Mouse (Mus musculus) kidney, adult 8-10 months (tissue): ENCODE results near the gene Tert.
A peak's percentile ranks its signal among the peaks of the same experiment; 100 is the strongest.

ENCODE experiments used
- DNase-seq, 2 experiments: peaks; one replicate each; pipeline ENCODE4 v3.0.0; 2022

The Tert gene

DNA sequence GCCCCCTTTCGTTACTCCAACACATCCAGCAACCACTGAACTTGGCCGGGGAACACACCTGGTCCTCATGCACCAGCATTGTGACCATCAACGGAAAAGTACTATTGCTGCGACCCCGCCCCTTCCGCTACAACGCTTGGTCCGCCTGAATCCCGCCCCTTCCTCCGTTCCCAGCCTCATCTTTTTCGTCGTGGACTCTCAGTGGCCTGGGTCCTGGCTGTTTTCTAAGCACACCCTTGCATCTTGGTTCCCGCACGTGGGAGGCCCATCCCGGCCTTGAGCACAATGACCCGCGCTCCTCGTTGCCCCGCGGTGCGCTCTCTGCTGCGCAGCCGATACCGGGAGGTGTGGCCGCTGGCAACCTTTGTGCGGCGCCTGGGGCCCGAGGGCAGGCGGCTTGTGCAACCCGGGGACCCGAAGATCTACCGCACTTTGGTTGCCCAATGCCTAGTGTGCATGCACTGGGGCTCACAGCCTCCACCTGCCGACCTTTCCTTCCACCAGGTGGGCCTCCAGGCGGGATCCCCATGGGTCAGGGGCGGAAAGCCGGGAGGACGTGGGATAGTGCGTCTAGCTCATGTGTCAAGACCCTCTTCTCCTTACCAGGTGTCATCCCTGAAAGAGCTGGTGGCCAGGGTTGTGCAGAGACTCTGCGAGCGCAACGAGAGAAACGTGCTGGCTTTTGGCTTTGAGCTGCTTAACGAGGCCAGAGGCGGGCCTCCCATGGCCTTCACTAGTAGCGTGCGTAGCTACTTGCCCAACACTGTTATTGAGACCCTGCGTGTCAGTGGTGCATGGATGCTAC, at the start of gene Tert:
Gene Tert (plus strand): TSS at position 167 of the 805 bp plus-strand sequence.
- DNase-seq = peak; percentile 43 to 44

DNA sequence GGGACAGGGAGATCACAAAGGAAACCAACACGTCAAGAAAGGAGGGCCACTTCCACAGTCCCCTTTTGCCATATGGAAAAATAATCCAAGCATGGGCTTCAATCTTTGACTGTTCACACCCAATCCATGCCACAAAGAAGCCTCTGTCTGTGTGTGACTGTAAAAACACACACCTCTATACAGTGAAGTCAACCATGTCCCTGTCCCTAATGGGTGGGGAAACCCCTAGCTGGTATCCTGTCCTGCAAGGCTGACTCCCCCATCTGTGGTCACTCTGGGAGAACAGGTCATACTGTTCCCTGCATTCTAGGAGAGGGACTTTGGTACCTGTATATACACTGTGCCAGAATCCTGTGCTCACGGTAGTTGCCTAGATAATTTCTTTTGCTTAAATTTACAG, 49.4 kb upstream of the Tert start:
- no peak for DNase-seq

DNA sequence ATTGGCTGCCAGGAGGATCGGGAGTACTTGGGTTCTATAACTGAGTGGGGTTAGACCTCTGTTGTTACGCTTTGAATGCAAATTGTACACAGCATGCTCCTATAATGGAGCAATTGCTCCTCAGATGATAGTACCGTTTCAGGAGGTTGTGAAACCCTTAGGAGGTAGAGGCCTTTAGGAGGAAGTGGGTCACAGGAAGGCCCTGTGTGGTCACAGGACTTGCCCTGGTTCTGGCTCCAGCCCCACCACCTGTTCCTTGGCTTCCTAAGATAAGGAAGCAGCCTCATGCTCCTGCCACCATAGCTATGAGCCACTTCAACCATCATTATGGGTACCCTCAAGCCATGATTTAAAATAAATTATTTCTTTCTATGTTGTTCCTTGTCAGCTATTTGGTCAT, 35.2 kb upstream of the Tert start:
- DNase-seq = no peak

DNA sequence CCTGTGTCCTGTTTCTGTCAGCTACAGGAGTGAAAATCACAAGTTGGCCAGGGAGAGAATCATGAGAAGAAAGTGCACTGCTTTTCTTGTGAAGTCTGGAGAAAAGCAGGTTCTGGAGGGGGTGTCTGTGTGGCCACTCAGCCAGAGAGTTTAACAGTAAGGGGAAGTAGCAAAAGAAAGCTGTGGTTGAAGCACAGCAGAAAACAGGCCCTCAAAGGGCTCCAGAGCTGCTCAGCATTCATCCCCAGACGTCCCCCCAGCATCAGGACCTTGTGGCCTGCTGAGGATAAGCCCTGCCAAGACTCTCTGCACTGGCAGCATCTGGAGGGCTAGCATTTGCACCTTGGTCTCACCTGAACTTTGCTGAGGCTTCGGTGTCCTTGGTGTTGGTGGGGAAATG, 34.2 kb upstream of the Tert start:
- no peak for DNase-seq

DNA sequence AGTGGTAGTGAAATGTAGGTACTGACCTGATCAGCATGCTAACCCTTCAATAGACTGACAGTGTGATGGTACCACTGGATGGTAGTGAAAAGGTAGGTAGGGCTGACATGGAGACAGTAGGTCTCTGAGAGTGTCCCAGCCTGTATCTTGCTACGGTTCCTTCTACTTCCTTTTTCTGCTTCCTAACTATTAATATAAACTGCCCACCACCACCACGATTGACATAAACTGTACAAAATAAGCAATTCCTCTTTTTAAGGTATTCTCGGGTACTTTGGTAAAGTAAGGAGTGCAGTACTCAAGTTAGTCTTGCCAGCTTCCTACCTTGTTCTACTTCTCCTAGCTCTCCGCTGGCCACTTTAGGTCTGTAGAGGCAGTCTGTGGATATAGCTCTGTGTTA, 30.4 kb upstream of the Tert start:
- DNase-seq = no peak

DNA sequence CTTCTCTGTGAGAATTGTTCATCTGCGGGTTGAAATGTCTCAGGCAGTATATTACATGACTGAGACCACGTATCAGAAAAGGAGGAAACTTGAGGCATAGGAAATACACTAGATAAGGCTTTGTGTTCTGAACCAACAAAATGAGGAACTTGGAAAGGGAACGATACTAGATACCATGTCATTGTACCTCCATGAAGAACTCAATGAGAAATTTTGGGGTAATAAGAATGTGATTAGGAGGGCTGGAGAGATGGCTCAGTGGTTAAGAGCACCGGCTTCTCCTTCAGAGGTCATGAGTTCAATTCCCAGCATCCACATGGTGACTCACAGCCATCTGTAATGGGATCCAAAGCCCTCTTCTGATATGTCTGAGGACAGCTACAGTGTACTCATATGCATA, 26.5 kb upstream of the Tert start:
- DNase-seq = no peak

DNA sequence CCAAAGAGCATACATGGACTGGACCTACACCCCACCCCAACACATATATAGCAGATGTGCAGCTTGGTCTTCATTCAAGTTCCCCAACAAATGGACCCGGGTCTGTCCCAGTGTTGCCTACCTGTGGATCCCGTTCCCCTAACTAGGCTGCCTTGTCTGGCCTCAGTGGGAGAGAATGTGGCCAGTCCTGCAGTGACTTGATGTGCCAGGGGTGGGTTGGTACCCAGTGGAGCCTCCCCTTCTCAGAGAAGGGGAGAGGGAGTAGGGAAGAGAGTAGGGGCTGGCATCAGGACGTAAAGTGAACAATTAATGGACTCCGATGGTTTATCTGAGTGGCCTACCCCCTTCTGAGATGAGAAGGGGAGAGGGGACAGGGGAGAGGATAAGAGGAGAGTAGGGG, 23.7 kb upstream of the Tert start:
- DNase-seq = no peak

DNA sequence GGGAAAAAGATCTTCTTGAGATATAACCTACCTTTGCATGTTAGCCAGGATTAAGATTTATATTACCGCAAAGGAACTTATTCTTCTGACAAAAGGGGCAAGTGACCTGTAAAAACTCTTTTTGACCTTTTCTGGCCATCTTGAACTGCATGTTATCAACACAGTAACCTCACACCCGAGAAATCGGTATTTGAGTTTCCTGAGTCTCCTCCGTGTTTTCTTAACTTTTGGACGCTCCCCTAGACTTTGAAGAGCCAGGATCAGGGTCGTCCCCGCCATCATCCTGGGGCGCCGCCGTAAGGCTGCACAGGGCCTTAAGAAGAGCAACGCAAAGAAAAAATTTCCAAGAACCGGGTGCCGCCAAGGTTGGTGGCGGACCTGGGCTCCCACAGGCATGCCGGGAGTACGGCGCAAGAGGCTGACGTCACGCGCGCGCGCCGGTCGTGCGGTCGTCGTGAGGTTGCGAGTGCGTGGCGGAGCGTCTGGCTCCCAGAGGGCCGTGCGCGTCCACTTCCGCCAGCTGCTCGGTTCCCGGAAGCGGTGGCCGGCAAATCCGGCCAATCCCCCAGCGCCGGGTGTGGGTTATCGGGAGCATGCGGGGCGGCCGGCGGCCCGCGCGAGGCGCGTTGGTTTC, 23.1 kb upstream of the Tert start, which contains the start of gene Clptm1l:
Gene Clptm1l (plus strand): TSS at position 485 of the 634 bp plus-strand sequence.
- DNase-seq = peak; percentile 96 to 98

DNA sequence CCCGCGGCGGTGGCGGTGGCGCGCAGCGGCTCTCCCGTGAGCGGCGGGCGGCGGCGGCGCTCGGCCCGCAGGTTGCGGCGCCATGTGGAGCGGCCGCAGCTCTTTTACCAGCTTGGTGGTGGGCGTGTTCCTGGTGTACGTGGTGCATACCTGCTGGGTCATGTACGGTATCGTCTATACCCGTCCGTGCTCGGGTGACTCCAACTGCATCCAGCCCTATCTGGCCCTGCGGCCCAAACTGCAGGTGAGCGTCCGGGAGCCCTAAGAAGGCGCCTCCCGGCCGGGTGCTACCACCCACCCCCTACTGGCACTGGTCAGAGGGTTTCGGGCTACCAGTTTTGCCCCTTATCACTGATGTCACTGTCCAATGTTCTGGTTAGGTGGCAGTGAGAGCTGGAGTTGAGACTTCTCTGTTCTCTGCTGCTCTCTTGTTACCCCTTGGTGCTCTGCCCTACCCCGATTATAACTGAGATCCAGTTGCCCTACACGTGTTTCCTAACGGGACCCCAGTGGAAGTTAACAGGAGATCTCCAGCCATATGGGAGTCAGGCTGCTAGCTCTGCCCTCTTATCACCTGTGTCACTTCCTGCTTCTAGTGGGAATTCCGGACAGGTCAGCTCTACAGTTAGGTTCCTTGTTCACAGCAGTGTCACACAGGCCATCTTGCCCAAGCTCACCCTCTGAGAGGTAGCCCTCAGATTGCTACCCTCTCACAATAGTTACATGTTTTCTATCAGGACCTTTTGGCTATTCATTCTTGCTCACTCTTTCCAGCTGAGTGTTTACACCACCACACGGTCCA, 22.4 kb upstream of the Tert start:
- no peak for DNase-seq

DNA sequence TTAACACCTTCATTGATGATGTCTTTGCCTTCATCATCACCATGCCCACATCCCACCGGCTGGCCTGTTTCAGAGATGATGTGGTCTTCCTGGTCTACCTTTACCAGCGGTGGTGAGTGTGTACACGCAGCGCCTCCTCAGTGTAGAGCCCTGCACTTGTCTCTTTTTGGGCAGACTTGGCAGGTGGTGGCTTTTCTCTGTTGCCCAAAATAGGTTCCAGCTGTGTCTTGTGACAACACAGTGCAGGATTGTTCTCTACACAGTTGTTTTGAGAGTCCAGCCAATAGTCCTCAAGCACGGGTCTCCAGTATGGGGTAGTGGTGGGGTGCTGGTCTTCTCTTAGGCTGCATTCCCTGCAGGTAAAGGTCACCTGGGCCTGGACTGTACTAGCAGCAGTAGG, 8.3 kb upstream of the Tert start:
- DNase-seq = no peak

DNA sequence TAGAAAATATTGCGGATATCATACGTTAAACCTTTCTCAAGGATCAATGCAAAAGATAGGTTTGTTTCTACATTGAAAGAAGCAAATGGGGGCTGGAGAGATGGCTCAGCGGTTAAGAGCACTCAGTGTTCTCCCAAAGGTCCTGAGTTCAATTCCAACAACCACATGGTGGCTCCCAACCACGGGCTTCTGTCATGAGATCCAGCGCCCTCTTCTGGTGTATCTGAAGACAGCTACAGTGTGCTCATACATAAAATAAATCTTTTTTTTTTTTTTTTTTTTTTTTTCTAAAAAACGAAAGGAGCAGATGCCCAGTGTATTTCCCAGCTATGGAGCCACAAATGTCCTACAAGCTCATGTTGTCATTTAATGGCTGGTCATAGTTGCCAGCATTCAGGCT, 6.1 kb upstream of the Tert start:
- DNase-seq = no peak

DNA sequence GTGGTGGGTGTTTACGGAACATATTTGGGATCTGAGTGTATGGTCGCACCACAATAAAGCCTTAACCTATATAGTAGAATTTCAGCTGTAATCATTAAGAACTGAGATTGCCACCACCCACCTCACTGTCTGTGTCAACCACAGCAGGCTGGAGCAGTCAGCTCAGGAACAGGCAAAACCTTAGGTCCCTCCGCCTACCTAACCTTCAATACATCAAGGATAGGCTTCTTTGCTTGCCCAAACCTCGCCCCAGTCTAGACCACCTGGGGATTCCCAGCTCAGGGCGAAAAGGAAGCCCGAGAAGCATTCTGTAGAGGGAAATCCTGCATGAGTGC, 334 bp upstream of the Tert start:
- no peak for DNase-seq

DNA sequence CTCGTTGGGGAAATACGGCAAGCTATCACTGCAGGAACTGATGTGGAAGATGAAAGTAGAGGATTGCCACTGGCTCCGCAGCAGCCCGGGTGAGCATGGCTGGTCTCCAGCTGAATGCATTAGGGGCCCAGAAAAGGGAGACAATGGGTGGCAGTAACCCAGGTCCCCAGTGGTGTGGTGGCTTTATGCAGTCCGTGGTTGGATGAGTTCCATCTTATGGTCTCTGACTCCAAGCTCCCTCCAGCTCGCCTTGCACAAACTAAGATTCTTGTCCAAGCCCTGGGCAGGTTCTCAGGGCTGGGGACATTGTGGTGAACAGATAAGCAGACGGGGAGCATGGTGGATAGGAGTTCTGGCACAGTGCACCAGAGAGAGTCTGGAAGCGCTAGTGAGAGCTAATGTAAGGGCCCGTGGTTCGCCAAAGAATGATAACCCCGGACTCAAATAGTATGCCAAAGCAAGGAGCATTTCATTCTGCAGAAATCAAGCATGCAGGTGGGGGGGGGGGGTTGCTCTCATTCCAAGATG, 1.9 kb downstream of the Tert start:
- no peak for DNase-seq

DNA sequence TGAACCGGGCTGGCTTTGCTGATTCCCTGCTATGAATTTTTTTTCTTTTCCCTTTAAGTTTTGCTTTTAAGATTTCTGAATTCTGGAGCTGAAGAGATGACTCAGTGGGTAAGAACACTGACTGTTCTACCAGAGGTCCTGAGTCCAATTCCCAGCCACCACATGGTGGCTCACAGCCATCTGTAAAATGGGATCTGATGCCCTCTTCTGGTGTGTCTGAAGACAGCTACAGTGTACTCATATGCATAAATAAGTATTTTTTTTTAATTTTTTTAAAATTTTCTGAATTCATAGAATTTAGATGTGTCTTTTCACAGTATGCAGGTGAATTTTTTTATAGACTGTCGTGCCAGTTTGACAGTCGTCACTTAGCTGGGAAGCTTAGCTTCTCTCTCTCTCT, 5.1 kb downstream of the Tert start:
- DNase-seq = no peak

DNA sequence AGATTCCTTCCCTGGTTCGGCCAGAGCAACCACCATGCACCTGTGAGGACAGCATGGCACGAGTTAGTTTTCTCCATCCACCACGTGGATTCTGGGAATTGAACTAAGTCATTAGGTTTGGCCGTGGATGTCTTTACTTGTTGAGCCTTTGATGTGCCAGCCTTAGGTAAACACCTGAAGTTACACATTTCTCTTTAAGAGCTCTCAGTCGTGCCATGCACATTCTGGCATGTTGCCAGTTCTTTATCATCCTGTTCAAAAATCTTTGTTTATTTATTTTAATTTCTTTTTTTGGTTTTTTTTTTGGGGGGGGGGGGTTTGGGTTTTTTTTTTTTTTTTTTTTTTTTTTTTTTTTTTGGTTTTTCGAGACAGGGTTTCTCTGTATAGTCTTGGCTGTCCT, 11.1 kb downstream of the Tert start:
- no peak for DNase-seq

DNA sequence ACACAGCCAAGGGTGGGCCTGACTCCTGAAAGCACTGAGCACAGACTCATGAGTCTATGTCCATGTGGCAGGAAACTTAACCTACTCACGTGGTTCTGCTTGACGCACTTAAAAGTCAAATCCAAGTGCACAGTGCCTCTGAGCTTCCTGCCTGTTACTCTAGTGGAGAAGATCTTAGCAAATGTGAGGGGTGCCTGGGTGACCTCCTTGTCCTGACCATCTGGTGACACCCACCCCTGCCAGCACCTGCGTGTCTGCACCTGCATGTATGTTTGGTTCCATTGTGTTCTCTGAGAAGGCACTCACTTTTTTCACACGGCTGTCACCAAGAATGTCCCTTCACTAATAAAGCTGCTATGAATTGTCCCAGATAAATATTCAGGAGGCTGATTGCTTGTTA, 14.6 kb downstream of the Tert start:
- no peak for DNase-seq

DNA sequence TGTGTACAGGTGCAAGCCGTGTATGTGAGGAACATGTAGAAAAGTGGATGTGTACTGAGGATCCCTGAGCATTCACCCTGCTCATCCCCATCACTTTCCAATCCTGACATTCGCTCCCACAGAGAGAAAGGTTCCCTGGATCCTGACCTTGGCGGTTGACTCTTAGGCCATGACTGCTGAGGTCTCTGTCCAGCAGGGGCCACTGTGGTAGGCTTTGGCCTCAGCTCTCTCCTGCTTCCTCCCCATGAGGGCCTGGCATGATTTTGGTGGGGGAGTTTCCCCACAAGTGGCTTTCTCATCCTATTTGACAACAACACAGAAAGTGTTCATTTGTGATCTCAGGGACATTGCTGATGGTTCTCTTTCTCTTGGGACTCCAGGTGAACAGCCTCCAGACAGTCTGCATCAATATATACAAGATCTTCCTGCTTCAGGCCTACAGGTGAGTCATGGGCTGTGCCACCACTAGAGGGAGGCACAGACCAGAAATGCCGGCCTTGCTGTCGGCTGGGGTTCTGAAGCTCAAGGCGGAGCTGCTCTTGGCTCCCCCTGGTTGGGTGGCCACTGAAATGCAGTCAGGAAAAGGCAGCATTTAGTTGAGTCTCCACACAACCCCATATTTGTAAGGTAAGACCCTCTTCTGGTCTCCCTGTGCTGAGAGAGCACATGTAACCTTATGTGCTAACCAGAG, 19.8 kb downstream of the Tert start:
- DNase-seq = peak; percentile 67 to 71

DNA sequence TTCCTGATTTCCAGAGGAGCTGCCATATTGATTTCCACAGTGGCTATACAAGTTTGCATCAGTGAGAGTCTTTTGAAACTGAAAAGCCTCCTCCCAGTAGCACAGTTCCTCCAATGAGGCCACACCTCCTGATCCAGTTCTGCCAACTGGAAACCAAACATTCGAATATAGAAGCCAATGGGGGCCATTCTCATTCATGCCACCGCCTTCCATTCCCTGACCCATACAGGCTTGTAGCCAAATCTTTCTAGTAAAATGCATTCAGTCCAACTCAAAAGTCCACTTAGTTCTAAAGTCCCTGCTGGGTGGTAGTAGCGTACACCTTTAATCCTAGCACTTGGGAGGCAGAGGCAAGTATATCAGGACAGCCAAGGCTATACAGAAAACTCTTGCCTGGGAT, 26.6 kb downstream of the Tert start:
- DNase-seq = peak in 1 of 2 experiments; percentile 58

DNA sequence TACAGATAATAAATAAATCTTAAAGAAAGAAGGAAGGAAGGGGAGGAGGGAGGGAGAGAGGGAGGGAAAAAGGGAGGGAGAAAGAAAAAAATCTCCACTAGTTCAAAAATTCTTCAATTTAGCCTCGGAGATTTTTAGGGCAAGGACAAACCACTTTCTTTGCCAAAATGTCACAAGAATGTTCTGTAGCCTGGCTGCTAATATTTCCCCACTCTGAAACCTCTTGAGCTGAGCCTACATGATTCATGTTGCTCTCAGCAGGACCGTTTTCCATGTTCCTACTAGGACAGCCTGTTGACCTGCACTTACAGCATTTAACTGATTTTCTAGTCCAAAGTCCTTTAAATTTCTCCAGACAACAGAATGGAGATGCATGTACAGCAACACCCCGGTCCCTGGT, 28.3 kb downstream of the Tert start:
- no peak for DNase-seq

DNA sequence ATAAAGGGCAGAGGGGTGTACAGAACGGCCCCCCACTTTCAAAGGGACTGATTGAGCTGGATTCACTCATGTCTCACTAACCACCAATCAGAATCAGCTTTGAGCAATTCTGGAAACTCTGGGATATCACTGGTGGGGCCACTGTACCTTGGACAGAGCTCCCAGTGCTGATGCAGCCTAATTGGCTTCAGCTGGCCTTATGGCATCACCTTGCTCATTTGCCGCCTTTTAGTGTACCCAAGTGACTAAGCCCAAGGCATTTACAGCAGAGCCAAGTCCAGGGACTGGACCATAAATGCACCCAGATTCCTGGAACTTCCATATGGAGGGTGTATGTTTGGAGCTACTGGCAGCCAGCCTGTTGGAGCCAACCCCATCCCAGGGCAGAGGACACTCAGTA, 32.2 kb downstream of the Tert start:
- DNase-seq = no peak

DNA sequence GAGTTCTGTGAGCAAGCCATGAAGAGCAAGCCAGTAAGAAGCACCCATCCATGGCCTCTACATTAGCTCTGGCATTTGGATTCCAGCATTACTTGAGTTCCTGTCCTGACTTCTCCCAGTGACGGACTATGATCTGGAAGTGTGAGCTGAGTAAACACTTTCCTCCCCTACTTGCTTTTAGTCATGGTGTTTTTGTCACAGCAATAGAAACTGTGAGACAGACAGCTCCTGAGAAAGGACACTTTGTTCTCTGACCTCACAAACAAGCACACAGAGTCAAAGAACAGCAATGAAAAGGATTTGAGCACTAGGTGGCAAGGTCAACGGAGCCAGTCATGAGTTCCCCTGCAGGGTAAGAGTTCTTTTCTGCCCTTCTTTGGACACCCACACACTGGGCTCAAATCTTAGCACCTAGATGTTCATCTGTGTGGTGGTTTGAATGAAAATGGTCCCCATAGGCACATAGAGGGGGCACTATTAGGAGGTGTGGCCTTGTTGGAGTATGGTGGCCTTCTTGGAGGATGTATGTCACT, 33.5 kb downstream of the Tert start:
- DNase-seq = no peak

DNA sequence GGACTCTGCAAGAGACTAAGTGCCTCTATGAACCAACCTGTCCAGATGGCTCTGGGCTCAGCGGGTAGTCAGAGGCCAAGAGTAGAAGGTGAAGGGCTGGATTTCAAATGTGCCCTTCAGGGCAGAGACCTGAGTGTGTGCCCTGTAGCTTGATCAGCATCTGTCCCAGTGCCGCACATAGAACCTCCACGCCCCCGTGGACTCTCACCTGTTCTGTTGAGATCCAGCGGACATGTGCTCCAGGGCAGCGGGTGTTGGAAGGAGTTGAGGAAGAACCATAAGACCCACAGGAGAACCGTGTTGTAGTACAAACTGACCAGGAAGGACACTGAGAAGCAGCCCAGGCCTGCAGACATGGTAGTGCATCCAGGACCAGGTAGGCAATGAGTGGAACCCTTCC, 48.5 kb downstream of the Tert start:
- DNase-seq = peak in 1 of 2 experiments; percentile 74

DNA sequence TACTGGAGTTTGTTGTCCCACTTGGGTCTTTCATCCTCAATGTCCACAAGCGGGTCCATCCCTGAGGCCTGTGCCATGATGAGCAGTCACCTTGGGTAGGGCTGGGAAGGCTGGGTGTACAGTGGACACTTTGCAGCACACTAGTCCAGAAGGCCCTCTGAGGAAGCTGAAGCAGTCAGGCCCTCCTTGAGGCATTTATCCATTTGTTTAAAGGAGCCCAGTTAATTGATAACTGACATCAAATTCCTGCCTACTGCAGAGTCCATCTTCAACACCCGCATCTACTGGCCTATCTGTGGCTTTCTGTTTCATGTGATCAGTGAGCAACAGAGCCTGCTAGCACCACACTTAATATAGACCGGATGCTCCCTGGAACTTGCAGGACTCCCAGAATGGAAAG, 51.1 kb downstream of the Tert start, which contains the start of gene Slc6a18:
Gene Slc6a18 (minus strand): TSS at position 171 of the 400 bp plus-strand sequence.
- DNase-seq = peak; percentile 70 to 74
